Mouse (Mus musculus) induced T-regulatory cell, adult 2 months (primary cell): ENCODE results near the gene Csnk2b.

Experiments
- DNase-seq: peaks from one replicate; pipeline ENCODE4 v3.0.0-alpha.2; 2012; ENCODE audit warnings: low read depth

The Csnk2b gene

GRCm38 (mm10) chr17:35121143-35121799, 582 bp downstream of the Csnk2b start, which contains the start of gene Gpank1:
TSS of gene Gpank1 (plus strand) at chr17:35121455.
- peak; percentile 99 for DNase-seq

DNA sequence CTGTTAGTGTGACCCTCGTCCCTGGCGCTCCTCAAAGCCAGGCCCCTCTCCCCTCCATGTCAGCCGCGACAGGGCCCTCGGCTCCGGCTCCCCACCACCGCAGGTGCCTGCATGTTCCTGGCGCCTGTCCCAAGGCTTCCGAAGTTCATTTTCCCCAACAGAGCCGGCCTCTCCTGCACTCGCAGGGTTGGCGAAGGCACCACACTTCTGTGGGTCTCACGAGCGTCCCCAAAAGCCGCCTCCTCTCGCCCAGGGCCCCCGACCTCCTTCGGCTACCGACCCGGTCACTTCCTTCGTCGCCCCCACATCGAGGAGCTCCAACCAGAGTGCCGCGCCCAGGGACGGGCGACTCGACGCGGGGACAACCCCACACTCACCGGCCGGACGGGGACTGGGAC, 1.1 kb downstream of the Csnk2b start:
- DNase-seq, result no peak

GRCm38 (mm10) chr17:35115046-35116019, 6.5 kb downstream of the Csnk2b start, which contains the start of gene Ly6g5b:
TSS of gene Ly6g5b (minus strand) at chr17:35115428.
- peak; percentile 73 for DNase-seq

DNA sequence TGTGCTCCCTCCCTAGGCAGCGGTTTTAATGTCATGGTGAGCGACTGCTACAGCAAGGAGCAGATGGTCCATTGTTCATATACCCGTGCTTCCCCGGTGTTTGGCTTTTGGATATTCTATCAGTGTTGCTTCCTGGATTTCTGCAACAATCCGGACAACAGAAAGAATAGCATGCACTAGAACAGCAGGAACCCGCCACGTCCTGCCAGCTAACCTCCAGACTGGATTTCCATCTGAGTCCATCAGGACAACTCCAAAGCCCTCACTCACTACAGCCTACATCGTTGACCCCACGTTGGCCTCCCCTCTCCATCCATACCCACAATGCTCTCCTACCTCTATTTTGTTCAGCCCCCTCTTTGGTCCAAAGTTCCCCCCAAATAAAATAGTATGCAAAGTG, 10.1 kb downstream of the Csnk2b start:
- no peak for DNase-seq

GRCm38 (mm10) chr17:35108097-35108496, 13.8 kb downstream of the Csnk2b start, which contains the start of gene Ly6g5c:
TSS of gene Ly6g5c (plus strand) at chr17:35108279.
- no peak for DNase-seq

DNA sequence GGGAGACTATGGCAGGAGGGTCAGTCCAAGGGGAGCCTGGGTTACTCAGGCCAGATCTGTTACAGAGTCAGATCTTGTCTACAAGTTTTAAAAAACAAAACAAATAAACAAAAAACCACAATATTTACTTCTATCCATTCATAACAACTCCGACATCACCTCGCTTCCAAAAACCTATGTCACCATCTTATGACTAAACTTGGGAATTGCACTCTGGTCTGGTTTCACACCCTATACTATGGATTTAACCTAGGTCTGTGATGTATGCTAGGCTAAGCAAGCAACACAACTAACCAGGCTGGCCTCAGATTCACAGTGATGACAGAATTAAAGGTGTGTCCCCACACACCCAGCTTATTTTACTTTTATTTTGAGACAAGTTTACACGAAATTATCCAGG, 15.3 kb downstream of the Csnk2b start:
- DNase-seq, result no peak

DNA sequence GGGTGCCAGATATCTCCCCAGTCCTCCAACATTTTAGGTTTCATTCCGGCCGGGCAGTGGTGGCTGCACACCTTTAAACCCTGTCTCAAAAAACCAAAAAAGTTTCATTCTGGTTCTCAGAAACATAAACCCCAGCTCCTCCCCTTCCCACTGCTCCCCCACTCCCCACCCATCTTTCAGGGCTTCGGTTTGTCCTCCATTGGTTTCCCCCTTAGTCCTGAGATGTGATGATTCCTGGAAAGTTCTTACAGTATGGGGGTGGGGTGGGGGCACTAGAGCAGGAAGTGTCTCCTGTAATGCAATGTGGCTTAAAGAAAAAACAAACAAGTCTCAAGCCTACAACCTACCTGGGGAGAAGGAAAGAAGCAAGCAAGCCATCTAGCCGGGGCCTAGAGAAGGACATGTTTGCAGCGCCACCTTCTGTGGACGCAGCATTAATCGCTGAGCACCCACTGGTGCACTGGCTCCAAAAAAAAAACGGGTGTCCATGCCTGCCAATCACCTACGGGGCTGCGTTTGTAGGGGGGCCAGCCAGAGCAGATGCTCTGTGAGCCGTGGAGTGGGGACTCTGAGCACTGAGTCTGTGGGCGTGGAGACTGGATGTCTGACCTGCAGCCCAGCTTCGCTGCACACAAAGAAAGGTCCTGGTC, 16.0 kb downstream of the Csnk2b start:
- DNase-seq, result peak; percentile 55

GRCm38 (mm10) chr17:35104754-35105153, 17.1 kb downstream of the Csnk2b start:
- DNase-seq, result no peak

DNA sequence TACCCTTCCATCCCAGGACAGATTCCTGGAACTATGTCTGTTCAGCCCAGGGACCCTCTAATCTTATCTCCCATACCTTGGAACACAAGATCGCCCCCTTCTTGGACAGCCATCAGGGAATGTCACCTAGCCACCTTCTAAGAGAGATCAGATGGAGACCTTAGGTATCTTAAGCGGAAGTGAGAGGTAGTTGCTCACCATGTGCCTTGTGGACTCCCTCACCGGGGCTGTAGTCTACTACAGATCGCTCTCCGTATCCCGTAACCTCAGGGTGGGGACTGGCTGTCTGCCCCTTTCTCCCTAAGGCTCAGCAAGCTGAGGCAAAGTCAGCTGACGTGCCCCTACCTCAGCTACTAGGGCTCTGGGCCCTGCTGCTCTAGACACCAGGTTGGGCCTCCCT, 17.8 kb downstream of the Csnk2b start:
- no peak for DNase-seq

GRCm38 (mm10) chr17:35103221-35103690, 18.6 kb downstream of the Csnk2b start:
- DNase-seq, result no peak

- DNase-seq, result no peak
These were observed 19.6 kb downstream of the Csnk2b start for GRCm38 (mm10) chr17:35102299-35102698.

- no peak for DNase-seq
These were observed 20.7 kb downstream of the Csnk2b start for GRCm38 (mm10) chr17:35101161-35101560.

GRCm38 (mm10) chr17:35100196-35100765, 21.6 kb downstream of the Csnk2b start:
- no peak for DNase-seq

- no peak for DNase-seq
These were observed 24.6 kb downstream of the Csnk2b start for GRCm38 (mm10) chr17:35097164-35097655.

DNA sequence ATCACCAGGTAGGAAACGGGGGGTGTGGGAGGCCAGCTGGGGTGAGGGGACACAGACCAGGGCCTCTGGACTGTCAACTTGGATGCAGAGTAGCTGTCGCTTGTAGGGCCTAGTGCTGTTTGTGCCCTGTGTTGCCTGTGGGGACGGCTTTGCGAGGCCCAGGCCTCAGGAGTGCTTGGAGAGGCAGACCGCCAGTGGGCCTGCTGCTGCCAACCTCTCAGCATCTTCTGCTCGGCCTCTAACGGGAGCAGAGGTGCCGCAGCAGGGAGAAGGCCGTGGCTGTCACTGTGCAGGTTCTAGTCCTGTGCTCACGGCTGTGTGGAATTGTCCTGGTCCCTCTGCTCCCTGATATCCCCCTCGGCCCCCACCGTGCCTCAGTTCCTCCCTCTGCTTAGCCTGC, 25.3 kb downstream of the Csnk2b start:
- no peak for DNase-seq

DNA sequence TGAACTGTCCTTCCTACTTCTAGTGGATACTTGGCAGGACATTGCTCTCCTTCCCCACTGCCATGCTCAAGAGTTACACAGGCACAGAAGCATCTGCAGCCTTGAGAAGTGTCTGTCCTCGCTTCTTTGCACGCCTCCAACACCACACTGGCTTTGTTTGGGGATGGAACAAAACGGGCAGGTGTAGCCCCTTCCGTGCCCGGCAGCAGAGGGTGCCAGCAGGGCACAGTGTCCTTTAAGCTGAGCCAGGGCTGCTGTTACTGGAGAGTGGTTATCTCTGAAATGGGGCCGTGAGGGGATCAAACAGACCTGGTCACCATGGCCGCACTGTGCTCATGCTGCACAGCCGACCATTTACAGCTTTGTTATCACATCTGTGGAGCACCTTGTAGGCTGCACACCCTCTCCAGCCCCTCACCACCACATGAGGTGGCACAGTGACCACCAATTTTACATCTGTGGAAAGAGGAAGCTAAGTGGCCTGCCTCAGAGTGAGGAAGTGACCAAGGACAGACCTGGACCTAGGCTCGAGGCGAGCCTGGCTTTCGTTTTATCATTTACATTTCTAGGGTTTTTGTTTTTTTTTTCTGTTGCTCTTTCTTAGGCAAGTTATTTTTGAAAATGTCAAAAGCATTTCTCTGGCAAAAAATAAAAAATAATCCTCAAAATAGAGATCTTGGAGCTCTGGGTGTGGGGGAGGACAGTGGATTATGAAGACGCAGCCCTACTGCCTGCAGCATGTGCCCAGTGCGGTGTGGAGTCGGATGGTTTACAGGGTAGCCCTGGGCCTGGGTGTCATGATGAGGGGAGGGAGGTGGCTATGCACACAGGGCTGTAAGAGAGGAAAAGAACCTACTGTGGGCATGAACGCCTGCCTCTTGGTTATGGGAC, 27.1 kb downstream of the Csnk2b start:
- DNase-seq, result no peak

DNA sequence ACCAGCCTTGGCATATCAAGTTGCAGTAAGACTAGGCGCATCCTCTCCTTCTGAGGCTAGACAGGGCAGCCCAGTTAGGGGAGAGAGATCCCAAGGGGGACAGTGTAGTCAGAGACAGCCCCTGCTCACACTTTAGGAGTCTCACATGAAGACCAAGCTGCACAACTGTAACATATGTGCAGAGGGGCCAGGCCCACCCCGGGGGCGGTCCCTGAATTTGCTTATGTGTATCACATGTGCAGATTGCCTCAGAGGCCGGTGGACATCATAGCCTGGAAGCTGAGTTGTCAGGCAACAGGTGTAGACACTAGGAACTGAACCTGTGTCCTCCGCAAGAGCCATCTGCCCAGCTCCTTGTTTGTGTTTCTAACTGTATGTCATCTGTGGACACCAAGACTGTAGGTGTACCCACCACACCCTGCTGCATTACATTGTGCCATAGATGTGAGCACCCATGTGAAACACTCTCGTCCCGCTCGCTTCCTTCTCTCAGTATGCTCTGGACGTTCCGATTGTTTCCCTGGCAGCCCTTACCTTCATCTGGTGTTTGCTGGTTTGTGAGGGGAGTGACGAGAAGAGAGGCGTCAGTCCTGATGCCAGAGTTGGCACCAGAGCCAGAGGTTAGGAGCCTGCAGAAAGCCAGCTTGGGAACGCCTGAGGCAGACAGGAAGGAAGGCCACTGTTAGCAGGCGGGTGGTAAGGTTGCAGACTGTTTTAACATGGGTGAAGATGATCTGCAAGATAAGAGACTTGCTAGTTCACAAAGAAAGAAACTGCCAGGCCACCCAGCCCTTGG, 29.3 kb downstream of the Csnk2b start:
- no peak for DNase-seq

DNA sequence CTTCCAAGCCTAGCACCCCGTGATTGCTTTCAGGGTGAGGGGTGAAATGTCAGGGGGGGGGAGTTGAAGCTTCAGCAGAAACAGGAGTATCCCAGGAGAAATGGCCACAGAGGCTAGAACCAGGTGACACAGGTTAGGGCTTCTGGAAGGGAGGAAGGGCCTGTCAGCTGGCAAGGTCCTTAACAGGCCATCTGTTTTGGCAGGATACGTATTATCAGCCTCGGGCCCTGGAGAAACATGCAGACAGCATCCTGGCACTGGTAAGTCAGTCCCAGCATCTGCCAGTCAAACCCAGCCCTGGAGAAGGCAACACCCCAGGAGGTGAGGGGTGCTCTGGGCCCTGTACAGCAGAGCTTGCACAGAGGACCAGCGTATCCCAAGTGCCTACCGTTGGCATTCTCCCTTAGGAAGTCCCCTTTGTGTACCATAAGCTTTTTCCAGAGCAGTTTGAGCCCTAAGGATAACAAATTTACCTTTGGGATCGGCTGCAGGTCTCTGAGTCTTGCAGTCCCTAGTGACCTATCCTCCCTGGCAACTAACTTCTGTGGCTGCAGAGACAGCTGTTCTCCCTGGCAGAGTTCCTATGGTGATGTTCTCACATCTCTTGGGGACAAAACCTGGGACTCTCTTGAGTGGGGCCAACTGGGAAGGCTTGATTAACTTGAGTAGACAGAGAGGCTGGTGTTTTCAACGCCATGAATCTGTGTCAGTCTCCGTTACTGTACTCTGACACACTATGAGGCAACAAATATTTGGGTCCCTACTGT, 31.5 kb downstream of the Csnk2b start:
- DNase-seq, result no peak
